Mouse (Mus musculus) embryonic fibroblast, embryonic 13.5 days (primary cell): ENCODE measurements around the gene Klhdc10.

Source experiments
- CTCF ChIP-seq: IDR thresholded peaks from 2 replicates; pipeline ENCODE4 v1.5.1; 2011; ENCODE audit warnings: mild to moderate bottlenecking, control low read depth, low read length, moderate library complexity, borderline replicate concordance; ENCODE audit not compliant: insufficient read depth
- POLR2A ChIP-seq: IDR thresholded peaks from 2 replicates; pipeline ENCODE4 v1.6.1; 2011; ENCODE audit warnings: low read depth, mild to moderate bottlenecking, control low read depth, low read length, moderate library complexity

GRCm38 (mm10) chr6:30482908-30483307 lies 81.2 kb downstream of the Klhdc10 start:
- no peak for TF ChIP-seq POLR2A
- TF ChIP-seq CTCF = no peak
